Mouse (Mus musculus) G1E (cell line): ENCODE data around the gene Gpat3.

Source experiments
- CTCF ChIP-seq: IDR thresholded peaks from 2 replicates; pipeline ENCODE4 v1.5.1; 2012; ENCODE audit warnings: low read depth, low read length, inconsistent platforms, mixed read lengths
- GATA1 ChIP-seq: IDR thresholded peaks from 2 replicates; pipeline ENCODE4 v1.6.1; 2012; ENCODE audit warnings: borderline replicate concordance, low read length, inconsistent platforms, mixed read lengths

GRCm38 (mm10) chr5:100866183-100866582, 20.7 kb downstream of the Gpat3 start:
- TF ChIP-seq CTCF (no peak), GATA1 (no peak)
